Mouse (Mus musculus) liver, adult 10 weeks (tissue): ENCODE results near the gene Ctu1. TPM values are rescaled to one million over a fixed set of nuclear protein-coding genes. Genes with fewer than 3 reads are reported as not detected.

Experiments
- polyA plus RNA-seq: library from polyadenylated mRNA; stranded (reverse); fragments of 350-450 nt; fragmentation: Illumina TruSeq; extraction: RNeasy Lipid Tissue Mini Kit (QIAGEN cat#74804); gene quantifications from one replicate; pipeline ENCODE4 v1.2.3, GENCODE M21; 2014; ENCODE audit warnings: low read depth, low replicate concordance

Ctu1 gene
- polyA plus RNA-seq, result 1.0 TPM

GRCm38 (mm10) chr7:43671809-43672580, at the start of gene Ctu1:
Gene Ctu1 (plus strand): TSS chr7:43672016.

GRCm38 (mm10) chr7:43634500-43634899, 37.3 kb upstream of the Ctu1 start, which contains the start of gene Ceacam18:
Gene Ceacam18 (plus strand): TSS chr7:43634707.

GRCm38 (mm10) chr7:43660002-43660401, 11.8 kb upstream of the Ctu1 start, which contains the start of gene Siglece:
Gene Siglece (minus strand): TSS chr7:43660161.

GRCm38 (mm10) chr7:43690118-43690517, 18.3 kb downstream of the Ctu1 start, which contains the start of gene Klk14:
Gene Klk14 (plus strand): TSS chr7:43690418.

GRCm38 (mm10) chr7:43712267-43712666, 40.5 kb downstream of the Ctu1 start, which contains the start of gene Klk13:
Gene Klk13 (plus strand): TSS chr7:43712567.

Other genes starting within 250 kb of the Ctu1 start
- not detected for gene Lim2, start 244.3 kb upstream of the Ctu1 start, polyA plus RNA-seq
- gene Nkg7, start 234.9 kb upstream of the Ctu1 start, polyA plus RNA-seq, result not detected
- gene Cldnd2, start 231.2 kb upstream of the Ctu1 start, polyA plus RNA-seq, result not detected
- 62.5 TPM for gene Etfb, start 227.9 kb upstream of the Ctu1 start, polyA plus RNA-seq
- gene Gm45233, start 227.9 kb upstream of the Ctu1 start, polyA plus RNA-seq, result not detected
- 0.32 TPM for gene Vsig10l, start 208.9 kb upstream of the Ctu1 start, polyA plus RNA-seq
- gene Iglon5, start 181.9 kb upstream of the Ctu1 start, polyA plus RNA-seq, result not detected
- gene 4931406B18Rik, start 166.1 kb upstream of the Ctu1 start, polyA plus RNA-seq, result not detected
- gene Cd33, start 127.6 kb upstream of the Ctu1 start, polyA plus RNA-seq, result 1.1 TPM
- 0.66 TPM for gene Zfp658, start 109.8 kb upstream of the Ctu1 start, polyA plus RNA-seq
- 4.6 TPM for gene Zfp719, start 92.4 kb upstream of the Ctu1 start, polyA plus RNA-seq
- not detected for gene Zfp819, start 64.8 kb upstream of the Ctu1 start, polyA plus RNA-seq
- gene Ceacam18, start 37.3 kb upstream of the Ctu1 start, polyA plus RNA-seq, result not detected
- gene Siglece, start 11.9 kb upstream of the Ctu1 start, polyA plus RNA-seq, result 1.3 TPM
- not detected for gene Klk14, start 18.4 kb downstream of the Ctu1 start, polyA plus RNA-seq
- gene Klk13, start 40.6 kb downstream of the Ctu1 start, polyA plus RNA-seq, result not detected
- gene Klk12, start 96.9 kb downstream of the Ctu1 start, polyA plus RNA-seq, result not detected
- not detected for gene Klk11, start 102.6 kb downstream of the Ctu1 start, polyA plus RNA-seq
- not detected for gene Klk10, start 109.0 kb downstream of the Ctu1 start, polyA plus RNA-seq
- not detected for gene Klk9, start 119.9 kb downstream of the Ctu1 start, polyA plus RNA-seq
- gene Klk8, start 125.6 kb downstream of the Ctu1 start, polyA plus RNA-seq, result not detected
- not detected for gene Klk7, start 139.3 kb downstream of the Ctu1 start, polyA plus RNA-seq
- gene Klk6, start 152.5 kb downstream of the Ctu1 start, polyA plus RNA-seq, result not detected
- gene Klk5, start 170.0 kb downstream of the Ctu1 start, polyA plus RNA-seq, result not detected
- gene Klk4, start 209.1 kb downstream of the Ctu1 start, polyA plus RNA-seq, result not detected